Mouse (Mus musculus): ENCODE measurements at regions not wholly inside any gene's neighbourhood (a gene's known extent, or its start where the extent isn't known, plus 50 kb on each side); places are given as distances from the start of the nearest gene placed in this dataset.

- no peak for DNase-seq (ENCODE audit: low spot score in 2 of 2)
These were observed 58.4 kb downstream of the Sox11 start for GRCm38 (mm10) chr12:27283964-27284363.

GRCm38 (mm10) chr12:27261965-27262364 lies 80.4 kb downstream of the Sox11 start:
- no peak for DNase-seq (ENCODE audit: low spot score in 2 of 2)

GRCm38 (mm10) chr12:27254125-27254524 lies 88.2 kb downstream of the Sox11 start:
- no peak for DNase-seq (ENCODE audit: low spot score in 2 of 2)

- DNase-seq (ENCODE audit: low spot score in 2 of 2): no peak
These were observed 90.9 kb downstream of the Sox11 start for GRCm38 (mm10) chr12:27251521-27251920.

- peak in 1 of 2 experiments; percentile 29 for DNase-seq (ENCODE audit: low spot score in 2 of 2)
These were observed 93.9 kb downstream of the Sox11 start for GRCm38 (mm10) chr12:27248545-27248855.

- peak in 1 of 2 experiments; percentile 2 for DNase-seq (ENCODE audit: low spot score in 2 of 2)
These were observed 94.4 kb downstream of the Sox11 start for GRCm38 (mm10) chr12:27247756-27248544.

GRCm38 (mm10) chr12:27235748-27236147 lies 106.6 kb downstream of the Sox11 start:
- no peak for DNase-seq (ENCODE audit: low spot score in 2 of 2)

- DNase-seq (ENCODE audit: low spot score in 2 of 2): no peak
These were observed 120.8 kb downstream of the Sox11 start for GRCm38 (mm10) chr12:27221541-27221940.

GRCm38 (mm10) chr12:27201191-27201590 lies 141.2 kb downstream of the Sox11 start:
- no peak for DNase-seq (ENCODE audit: low spot score in 2 of 2)

- no peak for DNase-seq (ENCODE audit: low spot score in 2 of 2)
These were observed 148.4 kb downstream of the Sox11 start for GRCm38 (mm10) chr12:27194001-27194400.

GRCm38 (mm10) chr12:27191916-27192315 lies 150.5 kb downstream of the Sox11 start:
- no peak for DNase-seq (ENCODE audit: low spot score in 2 of 2)

GRCm38 (mm10) chr12:27187480-27187879 lies 154.9 kb downstream of the Sox11 start:
- no peak for DNase-seq (ENCODE audit: low spot score in 2 of 2)

GRCm38 (mm10) chr12:27182397-27183375 lies 159.7 kb downstream of the Sox11 start:
- DNase-seq (ENCODE audit: low spot score in 2 of 2): no peak

GRCm38 (mm10) chr12:27173561-27173960 lies 168.8 kb downstream of the Sox11 start:
- DNase-seq (ENCODE audit: low spot score in 2 of 2): no peak

GRCm38 (mm10) chr12:27173151-27173550 lies 169.2 kb downstream of the Sox11 start:
- DNase-seq (ENCODE audit: low spot score in 2 of 2): no peak

- no peak for DNase-seq (ENCODE audit: low spot score in 2 of 2)
These were observed 170.8 kb downstream of the Sox11 start for GRCm38 (mm10) chr12:27171595-27171994.

- DNase-seq (ENCODE audit: low spot score in 2 of 2): no peak
These were observed 177.4 kb downstream of the Sox11 start for GRCm38 (mm10) chr12:27164920-27165504.

GRCm38 (mm10) chr12:27160063-27160686 lies 182.2 kb downstream of the Sox11 start:
- DNase-seq (ENCODE audit: low spot score in 2 of 2): peak in 1 of 2 experiments; percentile 34

GRCm38 (mm10) chr12:27159416-27160062 lies 182.8 kb downstream of the Sox11 start:
- DNase-seq (ENCODE audit: low spot score in 2 of 2): no peak

GRCm38 (mm10) chr12:27150871-27151853 lies 191.2 kb downstream of the Sox11 start:
- DNase-seq (ENCODE audit: low spot score in 2 of 2): no peak
